Mouse (Mus musculus): Measurements from ENCODE around the gene Nr1h3.

Gene Nr1h3

DNA sequence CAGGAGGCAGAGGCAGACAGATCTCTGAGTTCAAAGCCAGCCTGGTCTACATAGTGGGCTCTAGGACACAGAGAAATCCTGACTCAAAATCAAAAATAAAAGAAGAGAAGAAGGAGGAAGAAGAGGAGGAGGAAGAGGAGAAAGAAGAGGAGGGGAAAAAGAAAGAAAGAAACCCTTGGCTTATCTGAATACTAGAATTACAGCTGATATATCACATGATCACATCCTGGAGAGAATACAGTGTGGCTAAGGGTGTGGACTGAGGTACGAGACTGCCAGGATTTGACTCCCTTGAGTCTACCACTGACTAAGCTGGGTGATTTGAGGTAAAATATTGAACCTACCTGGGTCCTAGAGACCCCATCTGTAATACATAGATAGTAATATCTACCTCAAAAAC is 16.4 kb downstream of the Nr1h3 start:
- no peak for DNase-seq (ENCODE audit: low spot score in 2 of 2)

GRCm38 (mm10) chr2:91183711-91184405 is 18.8 kb downstream of the Nr1h3 start, which contains the start of gene Madd:
TSS of gene Madd (minus strand) at chr2:91183837.
- DNase-seq (ENCODE audit: low spot score in 2 of 2), result peak; percentile 85 to 89

GRCm38 (mm10) chr2:91183148-91183513 is 19.5 kb downstream of the Nr1h3 start:
- peak; percentile 99 for DNase-seq (ENCODE audit: low spot score in 2 of 2)

GRCm38 (mm10) chr2:91182405-91183147 is 20.1 kb downstream of the Nr1h3 start:
- DNase-seq (ENCODE audit: low spot score in 2 of 2), result peak; percentile 81 to 85

GRCm38 (mm10) chr2:91182016-91182404 is 20.6 kb downstream of the Nr1h3 start:
- peak; percentile 21 to 28 for DNase-seq (ENCODE audit: low spot score in 2 of 2)

DNA sequence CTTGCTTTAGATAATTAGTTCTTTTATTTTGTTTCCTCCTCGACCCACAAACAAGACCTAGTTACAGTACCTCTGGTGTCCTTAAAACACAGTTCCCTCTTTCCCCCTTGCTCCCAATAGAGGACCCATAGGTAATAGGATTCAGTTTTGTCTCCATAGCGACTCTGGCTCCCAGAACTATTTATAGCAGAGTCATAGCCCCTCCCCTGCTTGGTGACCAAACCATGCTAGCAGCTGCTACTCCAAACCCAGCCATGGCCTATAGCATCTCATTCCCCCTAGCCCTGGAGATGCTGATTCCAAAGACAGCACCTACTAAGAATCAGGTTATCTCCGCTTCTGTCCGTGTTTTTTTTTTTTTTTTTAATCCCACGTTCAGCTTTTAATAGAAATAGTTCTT is 21.9 kb downstream of the Nr1h3 start:
- DNase-seq (ENCODE audit: low spot score in 2 of 2), result no peak

DNA sequence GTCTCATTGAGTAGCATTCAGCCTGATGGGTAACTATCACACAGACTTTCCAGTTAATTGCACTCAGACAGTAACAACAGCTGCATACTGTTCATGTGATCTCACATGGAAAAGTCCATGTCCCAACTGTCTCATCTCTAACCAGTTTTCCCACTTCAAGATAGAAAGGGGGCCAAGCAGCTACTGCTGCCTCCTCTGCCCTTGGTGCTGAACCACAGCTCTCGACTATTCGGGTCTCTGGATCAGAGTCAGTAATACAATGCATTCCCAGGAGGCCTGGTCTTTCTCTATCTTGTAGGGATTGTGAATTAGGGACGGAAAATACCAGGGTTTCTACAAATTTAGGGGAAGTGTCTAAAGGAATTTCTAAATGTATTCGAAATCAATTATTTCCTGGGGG is 22.8 kb downstream of the Nr1h3 start:
- DNase-seq (ENCODE audit: low spot score in 2 of 2), result no peak

GRCm38 (mm10) chr2:91176234-91176633 is 26.4 kb downstream of the Nr1h3 start:
- DNase-seq (ENCODE audit: low spot score in 2 of 2), result no peak

- DNase-seq (ENCODE audit: low spot score in 2 of 2), result no peak
Measured at GRCm38 (mm10) chr2:91175490-91175889, 27.1 kb downstream of the Nr1h3 start.

DNA sequence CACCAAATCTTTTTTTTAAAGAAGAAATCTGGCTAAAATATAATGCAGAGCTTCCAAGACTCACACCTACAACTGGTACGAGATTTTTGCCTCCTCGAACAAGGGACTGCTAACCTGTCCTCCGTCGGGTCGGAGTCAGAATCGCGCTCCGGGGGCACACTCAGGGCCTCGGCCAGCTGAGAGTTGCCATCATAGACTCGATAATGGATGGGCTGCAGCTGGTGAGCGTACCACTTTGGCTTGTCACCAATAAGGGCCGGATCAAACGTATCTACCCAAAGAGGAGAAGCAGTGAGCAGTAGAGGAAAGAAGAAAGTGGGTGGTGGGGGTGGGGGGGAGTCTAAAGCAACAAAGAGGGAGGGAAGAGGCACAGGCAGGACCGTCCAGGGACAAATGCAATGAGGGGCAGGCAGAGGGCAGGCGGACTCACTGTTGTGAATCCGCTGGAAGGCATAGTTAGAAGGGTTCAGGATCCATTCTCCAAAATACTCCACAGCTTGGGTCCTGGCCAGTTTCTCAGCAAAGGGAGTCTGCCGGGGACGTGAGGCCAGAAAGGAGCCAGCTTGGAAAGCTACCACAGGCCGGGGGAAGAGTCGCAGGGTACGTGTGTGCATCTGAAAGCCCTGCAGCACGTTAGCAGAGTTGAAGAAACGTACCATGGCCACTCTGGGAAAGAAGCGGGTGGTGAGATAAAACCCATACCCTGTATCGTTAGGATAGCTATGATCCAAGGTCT is 32.9 kb downstream of the Nr1h3 start:
- DNase-seq (ENCODE audit: low spot score in 2 of 2), result no peak

DNA sequence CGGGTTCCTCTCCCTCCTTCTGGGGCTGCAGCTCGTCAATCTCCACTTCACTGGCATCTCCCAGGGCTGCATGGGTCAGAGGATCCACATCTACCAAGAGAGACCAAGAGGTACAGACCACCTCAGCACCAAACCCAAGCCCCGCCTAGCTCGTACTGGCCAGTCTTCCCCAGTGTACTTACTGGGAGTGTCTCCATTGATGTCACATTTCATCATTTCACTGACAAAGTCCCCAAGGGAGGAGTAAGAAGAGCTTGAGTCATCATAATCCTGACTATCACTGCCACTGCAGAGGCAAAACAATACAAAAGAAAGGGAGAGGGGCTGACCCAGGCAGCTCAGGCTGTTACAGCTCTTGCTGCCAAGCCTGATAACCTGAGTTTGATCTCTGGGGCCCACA is 35.0 kb downstream of the Nr1h3 start:
- DNase-seq (ENCODE audit: low spot score in 2 of 2), result no peak

DNA sequence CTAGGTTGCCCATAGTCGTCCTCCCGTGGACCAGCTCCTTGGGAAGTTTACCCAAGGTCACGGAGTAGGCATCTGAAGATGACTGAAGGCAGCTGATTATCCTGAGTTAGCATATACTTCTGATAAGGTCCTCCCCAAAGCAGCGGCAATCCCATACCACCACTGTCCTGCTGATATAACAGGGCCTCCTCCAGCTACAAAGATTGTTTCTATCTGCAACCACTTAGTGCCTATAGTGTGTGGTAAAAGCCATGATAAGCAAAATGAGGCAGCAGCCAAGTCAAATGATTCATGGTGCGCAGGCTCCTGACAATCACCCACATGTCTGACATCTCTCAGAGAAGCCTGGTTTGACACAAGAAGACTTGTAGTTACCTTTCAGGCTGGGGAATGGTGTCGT is 37.6 kb downstream of the Nr1h3 start:
- no peak for DNase-seq (ENCODE audit: low spot score in 2 of 2)

GRCm38 (mm10) chr2:91163532-91163931 is 39.1 kb downstream of the Nr1h3 start:
- no peak for DNase-seq (ENCODE audit: low spot score in 2 of 2)

DNA sequence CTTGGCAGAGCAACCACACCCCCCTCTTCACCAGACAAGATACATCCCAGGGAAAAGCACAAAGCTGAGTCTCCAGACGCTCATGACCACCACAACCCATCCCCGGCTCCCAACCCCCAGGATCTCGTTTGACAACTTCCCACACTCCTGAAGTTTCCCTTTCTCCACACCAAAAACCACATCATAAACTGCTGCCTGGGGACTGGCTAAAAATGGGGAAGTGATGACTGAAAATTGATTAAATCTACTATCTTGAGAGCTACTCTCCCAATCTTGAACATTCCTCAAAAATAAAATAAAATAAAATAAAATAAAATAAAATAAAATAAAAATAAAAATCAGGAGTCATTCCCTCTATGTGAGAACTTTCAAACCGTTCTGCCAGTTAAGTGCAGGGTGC is 39.7 kb downstream of the Nr1h3 start:
- no peak for DNase-seq (ENCODE audit: low spot score in 2 of 2)

- no peak for DNase-seq (ENCODE audit: low spot score in 2 of 2)
Measured at GRCm38 (mm10) chr2:91160591-91160990, 42.0 kb downstream of the Nr1h3 start.

DNA sequence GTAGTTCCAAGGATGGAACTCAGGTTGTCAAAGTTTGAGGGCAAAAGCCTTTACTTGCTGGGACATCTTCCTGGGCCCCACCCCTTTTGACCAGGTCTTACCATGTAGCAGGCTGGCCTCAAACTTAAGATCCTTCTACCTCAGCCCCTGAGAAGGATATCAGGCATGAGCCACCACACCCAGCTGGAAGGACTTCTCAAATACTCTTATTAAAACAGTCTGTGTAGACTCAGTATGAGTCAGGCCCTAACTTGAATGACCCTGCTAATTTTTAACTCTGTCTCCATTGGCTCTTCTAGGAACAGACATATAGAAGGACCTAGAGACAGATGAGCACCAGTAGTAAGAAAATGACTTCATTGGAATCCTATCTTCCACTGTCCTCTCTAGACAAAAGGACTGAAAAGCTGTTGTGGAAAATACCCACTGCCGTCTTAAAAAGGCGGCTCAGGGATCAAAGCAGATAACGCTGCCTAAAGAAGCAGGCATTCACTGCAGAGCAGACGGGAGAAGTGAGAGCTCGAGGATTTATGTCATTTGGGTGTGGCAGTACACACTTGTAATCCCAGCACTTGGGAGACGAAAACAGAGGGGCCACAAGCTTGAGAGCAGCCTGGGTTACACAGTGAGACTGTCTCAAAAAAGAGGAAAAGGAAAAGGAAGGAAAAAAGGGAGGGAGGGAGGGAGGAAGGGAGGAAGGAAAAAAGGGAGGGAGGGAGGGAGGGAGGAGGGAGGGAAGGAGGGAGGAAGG is 45.5 kb downstream of the Nr1h3 start:
- no peak for DNase-seq (ENCODE audit: low spot score in 2 of 2)

DNA sequence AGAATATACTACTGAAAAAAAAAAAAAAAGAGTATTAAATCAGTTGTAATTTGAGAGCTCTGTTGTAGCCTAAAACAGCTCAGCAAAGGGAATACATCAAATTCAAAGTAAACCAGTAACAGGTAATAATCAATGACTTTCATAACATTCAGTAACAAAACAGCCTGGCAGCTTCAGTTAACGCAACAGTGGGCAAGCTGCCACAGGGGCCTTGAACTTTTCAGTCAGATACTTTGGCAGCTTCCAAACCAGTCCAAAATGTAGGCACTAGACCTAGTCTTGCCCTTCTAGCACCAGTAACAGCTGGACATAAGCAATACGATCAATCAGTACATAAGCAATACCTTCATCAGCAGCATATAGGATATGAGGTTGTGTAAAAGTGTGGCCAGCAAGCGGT is 48.5 kb downstream of the Nr1h3 start:
- DNase-seq (ENCODE audit: low spot score in 2 of 2), result no peak

DNA sequence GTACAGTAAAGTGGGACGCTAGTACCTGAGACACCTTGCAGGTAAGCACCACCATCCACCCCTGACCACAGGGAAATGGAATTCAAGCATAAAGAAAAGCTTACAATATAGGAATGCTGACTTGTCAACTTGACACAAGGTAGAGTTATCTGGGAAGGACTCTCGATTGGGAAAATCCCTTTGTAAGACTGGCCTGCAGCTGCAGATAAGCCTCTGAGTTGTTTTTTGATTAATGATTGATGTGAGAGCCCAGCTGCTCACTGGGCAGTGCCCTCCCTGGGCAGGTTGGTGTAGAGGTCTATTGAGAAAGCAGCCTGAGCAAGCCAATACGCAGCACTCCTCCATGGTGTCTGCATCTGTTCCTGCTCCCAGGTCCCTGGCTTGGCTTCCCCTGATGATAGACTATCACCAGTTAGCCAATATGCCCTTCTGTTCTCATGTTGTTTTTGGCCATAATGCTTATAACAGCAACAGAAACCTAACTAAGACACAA is 49.7 kb downstream of the Nr1h3 start:
- DNase-seq (ENCODE audit: low spot score in 2 of 2), result no peak

GRCm38 (mm10) chr2:91151331-91151730 is 51.3 kb downstream of the Nr1h3 start:
- no peak for DNase-seq (ENCODE audit: low spot score in 2 of 2)

GRCm38 (mm10) chr2:91148101-91148500 is 54.5 kb downstream of the Nr1h3 start:
- DNase-seq (ENCODE audit: low spot score in 2 of 2), result no peak

DNA sequence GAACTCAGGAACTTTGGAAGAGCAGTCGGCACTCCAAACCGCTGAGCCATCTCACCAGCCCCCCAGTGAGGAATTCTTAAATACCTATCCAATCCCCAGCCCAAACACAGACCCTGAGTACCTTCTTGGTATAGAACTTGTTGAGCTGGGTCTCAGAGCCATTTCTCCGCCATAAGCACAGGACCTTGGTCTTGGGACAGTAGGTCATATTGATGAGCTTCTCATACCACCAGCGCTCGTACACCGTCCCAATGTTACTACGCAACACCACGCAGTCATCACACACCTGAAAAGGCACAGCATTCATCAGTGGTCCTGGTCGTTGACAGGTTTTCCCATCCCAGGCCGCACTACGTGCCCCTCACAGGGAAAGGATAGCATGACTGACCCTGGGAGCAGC is 59.2 kb downstream of the Nr1h3 start:
- no peak for DNase-seq (ENCODE audit: low spot score in 2 of 2)

- DNase-seq (ENCODE audit: low spot score in 2 of 2), result no peak
Measured at GRCm38 (mm10) chr2:91142920-91143319, 59.7 kb downstream of the Nr1h3 start.
